Mouse (Mus musculus) ovary, adult 18-20 months (tissue): ENCODE data around the gene Coro2b.
A peak's percentile ranks its signal among the peaks of the same experiment; 100 is the strongest.

Source experiments
- DNase-seq: peaks from one replicate; pipeline ENCODE4 v3.0.0; 2022; ENCODE audit warnings: low spot score, mixed read lengths

The Coro2b gene

GRCm38 (mm10) chr9:62513492-62514133 is 23.2 kb downstream of the Coro2b start:
- DNase-seq, result no peak

- no peak for DNase-seq
Measured at GRCm38 (mm10) chr9:62510530-62510936, 26.3 kb downstream of the Coro2b start.

- no peak for DNase-seq
Measured at GRCm38 (mm10) chr9:62509617-62510016, 27.2 kb downstream of the Coro2b start.

- no peak for DNase-seq
Measured at GRCm38 (mm10) chr9:62508740-62509524, 27.9 kb downstream of the Coro2b start.

GRCm38 (mm10) chr9:62506467-62507067 is 30.3 kb downstream of the Coro2b start:
- DNase-seq, result no peak

- DNase-seq, result no peak
Measured at GRCm38 (mm10) chr9:62504129-62504528, 32.7 kb downstream of the Coro2b start.

- no peak for DNase-seq
Measured at GRCm38 (mm10) chr9:62502361-62502760, 34.5 kb downstream of the Coro2b start.

GRCm38 (mm10) chr9:62501566-62501965 is 35.3 kb downstream of the Coro2b start:
- DNase-seq, result no peak

- no peak for DNase-seq
Measured at GRCm38 (mm10) chr9:62500007-62500406, 36.8 kb downstream of the Coro2b start.

- no peak for DNase-seq
Measured at GRCm38 (mm10) chr9:62498945-62499344, 37.9 kb downstream of the Coro2b start.

- no peak for DNase-seq
Measured at GRCm38 (mm10) chr9:62497135-62498092, 39.4 kb downstream of the Coro2b start.

GRCm38 (mm10) chr9:62492306-62492990 is 44.4 kb downstream of the Coro2b start:
- DNase-seq, result no peak

- no peak for DNase-seq
Measured at GRCm38 (mm10) chr9:62491611-62492010, 45.2 kb downstream of the Coro2b start.

GRCm38 (mm10) chr9:62491104-62491503 is 45.7 kb downstream of the Coro2b start:
- DNase-seq, result peak; percentile 26

GRCm38 (mm10) chr9:62484107-62484506 is 52.7 kb downstream of the Coro2b start:
- no peak for DNase-seq

GRCm38 (mm10) chr9:62482788-62483187 is 54.1 kb downstream of the Coro2b start:
- no peak for DNase-seq

- no peak for DNase-seq
Measured at GRCm38 (mm10) chr9:62480898-62481642, 55.8 kb downstream of the Coro2b start.

- DNase-seq, result no peak
Measured at GRCm38 (mm10) chr9:62480149-62480548, 56.7 kb downstream of the Coro2b start.

- DNase-seq, result peak; percentile 63
Measured at GRCm38 (mm10) chr9:62476782-62477487, 59.9 kb downstream of the Coro2b start.

- no peak for DNase-seq
Measured at GRCm38 (mm10) chr9:62474206-62474605, 62.6 kb downstream of the Coro2b start.
